Mouse (Mus musculus) MEL (cell line): Measurements from ENCODE around the gene Gm17490.

Experiments used
- CHD1 ChIP-seq: IDR thresholded peaks from 2 replicates; pipeline ENCODE4 v1.6.1; 2012; ENCODE audit warnings: low read depth, mild to moderate bottlenecking, inconsistent platforms, low read length, improper control_type of control experiment
- CTCF ChIP-seq, 3 experiments: IDR thresholded peaks in 2 of 3; conservative IDR thresholded peaks in 1 of 3; 2 replicates each; pipeline ENCODE4 v1.5.1; 2011 to 2012; ENCODE audit warnings: low read length in 3 of 3, low read depth in 2 of 3, mild to moderate bottlenecking in 2 of 3, improper control_type of control experiment in 1 of 3, inconsistent platforms in 1 of 3, mixed read lengths in 1 of 3, moderate library complexity in 1 of 3; ENCODE audit not compliant: control insufficient read depth in 1 of 3, insufficient read depth in 1 of 3, poor library complexity in 1 of 3, severe bottlenecking in 1 of 3
- EP300 ChIP-seq, 2 experiments: IDR thresholded peaks; 2 replicates each; pipeline ENCODE4 v1.6.1; 2011; ENCODE audit warnings: improper control_type of control experiment in 2 of 2, low read length in 2 of 2, low read depth in 1 of 2, mild to moderate bottlenecking in 1 of 2
- MAX ChIP-seq: IDR thresholded peaks from 2 replicates; pipeline ENCODE4 v1.6.1; 2011; ENCODE audit warnings: low read length, improper control_type of control experiment
- POLR2A ChIP-seq, 2 experiments: IDR thresholded peaks; 2 replicates each; pipeline ENCODE4 v1.6.1; 2011 to 2012; ENCODE audit warnings: low read length in 2 of 2, mild to moderate bottlenecking in 2 of 2, control low read depth in 1 of 2, improper control_type of control experiment in 1 of 2, low read depth in 1 of 2, moderate library complexity in 1 of 2; ENCODE audit not compliant: control insufficient read depth in 1 of 2, insufficient read depth in 1 of 2, poor library complexity in 1 of 2
- TBP ChIP-seq: IDR thresholded peaks from 2 replicates; pipeline ENCODE4 v1.8.0; 2011; ENCODE audit warnings: low read depth, low read length, improper control_type of control experiment
- TCF12 ChIP-seq: IDR thresholded peaks from 2 replicates; pipeline ENCODE4 v1.6.1; 2014; ENCODE audit warnings: low read depth, mild to moderate bottlenecking, inconsistent platforms, low read length, improper control_type of control experiment, moderate library complexity

- TF ChIP-seq CTCF (IDR thresholded peaks at IDR 0.05 in 2 of 3, conservative IDR thresholded peaks at IDR 0.05 in 1 of 3; ENCODE audit: control insufficient read depth in 1 of 3, insufficient read depth in 1 of 3, low read depth in 2 of 3, low read length in 3 of 3, poor library complexity in 1 of 3, severe bottlenecking in 1 of 3) (no peak), CHD1 (no peak), POLR2A (IDR thresholded peaks at IDR 0.05; ENCODE audit: control insufficient read depth in 1 of 2, insufficient read depth in 1 of 2, low read depth in 1 of 2, low read length in 2 of 2, poor library complexity in 1 of 2) (no peak), EP300 (IDR thresholded peaks at IDR 0.05; ENCODE audit: low read depth in 1 of 2, low read length in 2 of 2) (no peak), MAX (no peak), TBP (no peak), TCF12 (no peak)
These were observed 9.5 kb upstream of the Gm17490 start for GRCm38 (mm10) chr2:11635471-11636137.
